Mouse (Mus musculus): ENCODE results near the gene Rspo4. TPM values are rescaled to one million over a fixed set of nuclear protein-coding genes. Genes with fewer than 3 reads are reported as not detected.

The Rspo4 gene
- polyA plus RNA-seq (2014; fragmentation: Nextera tagmentation; extraction: Ambion mirVana) = 0.39 and 0.46 TPM in 2 replicates

DNA sequence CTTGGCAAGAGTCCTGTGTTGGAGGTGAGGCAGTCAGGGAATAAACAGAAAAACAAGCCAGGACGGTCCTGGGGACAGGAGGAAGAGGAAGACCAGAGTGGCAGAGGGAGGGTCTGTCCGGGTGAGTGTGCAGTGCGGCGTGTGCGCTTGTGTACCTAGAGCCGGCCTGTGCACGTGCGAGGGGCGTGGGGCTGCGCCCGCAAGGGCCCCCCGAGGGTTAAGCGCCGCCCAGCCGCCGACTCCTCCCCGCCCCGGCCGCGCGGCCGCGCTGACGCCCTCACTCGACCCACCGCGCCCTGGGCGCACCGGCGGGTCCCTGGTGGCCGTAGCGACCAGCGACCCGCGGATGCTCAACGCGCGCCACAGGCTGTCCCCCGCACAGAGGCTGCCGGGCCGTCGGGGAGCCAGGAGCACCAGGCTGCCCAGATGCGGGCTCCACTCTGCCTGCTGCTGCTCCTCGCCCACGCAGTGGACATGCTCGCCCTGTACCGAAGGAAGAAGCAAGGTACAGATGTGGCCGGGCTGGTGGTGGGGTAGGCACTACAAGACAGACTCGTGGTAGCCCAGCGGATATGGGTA, at the start of gene Rspo4:
TSS of gene Rspo4 (plus strand) at position 280 of the 579 bp plus-strand sequence.
- ATAC-seq (ENCODE audit: low read depth) = 0 out of 2 replicates have a peak, but pooled peaks have one; percentile 49
- H3K27ac ChIP-seq (ENCODE audit: low read depth, low read length) = no peak within 1 kb of the TSS
- 2% methylated on average over 44 of the region's 50 CpGs for WGBS

GRCm38 (mm10) chr2:151815586-151815985, 27.1 kb upstream of the Rspo4 start:
- no peak overlapping the region for H3K4me2 ChIP-seq (ENCODE audit: low read depth, low read length)
- no peak for ATAC-seq (ENCODE audit: low read depth)
- H3K9me3 ChIP-seq (ENCODE audit: control insufficient read depth, low read length) = no peaks in the 10 kb centered on the region
- H3K36me3 ChIP-seq (ENCODE audit: control insufficient read depth, insufficient read depth, low read length) = no peaks in the 10 kb centered on the region
- no peak overlapping the region for H3K4me3 ChIP-seq (ENCODE audit: low read depth, low read length)
- no peak overlapping the region for H3K9ac ChIP-seq (replicated peaks; ENCODE audit: low read depth, low read length)
- H3K27me3 ChIP-seq (ENCODE audit: control insufficient read depth, insufficient read depth, low read length) = no peaks in the 10 kb centered on the region
- no peak overlapping the region for H3K27ac ChIP-seq (ENCODE audit: low read depth, low read length)
- H3K4me1 ChIP-seq (ENCODE audit: control insufficient read depth, insufficient read depth, low read length) = no peaks in the 10 kb centered on the region
- WGBS = 81% methylated on average over 4 of the region's 4 CpGs

More for the DNA sequence above, at the start of gene Rspo4:
- Histone ChIP-seq H3K36me3 (ENCODE audit: control insufficient read depth, insufficient read depth, low read length) (no peaks in the 10 kb centered on the region), H3K27me3 (ENCODE audit: control insufficient read depth, insufficient read depth, low read length) (peaks cover 19% of the 10 kb centered on the region), H3K9ac (replicated peaks; ENCODE audit: low read depth, low read length) (peak within 1 kb of the TSS; percentile 41), H3K4me2 (ENCODE audit: low read depth, low read length) (peak within 1 kb of the TSS; percentile 45), H3K4me3 (ENCODE audit: low read depth, low read length) (peak within 1 kb of the TSS; percentile 26), H3K9me3 (ENCODE audit: control insufficient read depth, low read length) (no peaks in the 10 kb centered on the region), H3K4me1 (ENCODE audit: control insufficient read depth, insufficient read depth, low read length) (no peaks in the 10 kb centered on the region)

DNA sequence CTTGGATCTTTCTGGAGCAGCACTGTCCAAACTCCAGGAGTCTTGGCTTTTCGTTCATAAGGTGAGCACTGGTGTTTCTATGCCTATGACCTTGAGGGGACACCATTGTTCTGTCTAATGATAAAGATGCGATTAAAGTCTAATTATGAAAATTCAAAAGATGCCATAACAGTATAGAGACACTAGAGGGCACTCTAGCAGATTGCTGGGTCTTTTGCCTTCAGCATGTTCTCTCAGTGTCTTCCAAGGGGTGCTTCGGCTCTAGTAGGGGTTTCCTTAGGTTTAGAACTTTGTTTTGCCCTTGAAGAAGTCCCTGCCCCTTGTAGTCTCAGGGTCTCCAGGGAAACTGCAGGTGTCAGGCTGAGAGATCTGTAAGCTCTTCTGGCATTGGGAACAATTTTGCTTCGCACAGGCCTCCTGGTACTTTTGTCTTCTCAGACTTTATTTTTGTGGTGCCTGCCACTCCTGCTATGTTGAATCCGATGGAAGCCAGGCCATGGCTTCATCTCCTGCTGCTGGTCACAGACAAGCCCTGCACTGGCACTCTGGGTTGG, 19.6 kb downstream of the Rspo4 start:
- no peak overlapping the region for H3K9ac ChIP-seq (replicated peaks; ENCODE audit: low read depth, low read length)
- H3K4me3 ChIP-seq (ENCODE audit: low read depth, low read length) = no peak overlapping the region
- H3K27ac ChIP-seq (ENCODE audit: low read depth, low read length) = no peak overlapping the region
- no peaks in the 10 kb centered on the region for H3K4me1 ChIP-seq (ENCODE audit: control insufficient read depth, insufficient read depth, low read length)
- no peaks in the 10 kb centered on the region for H3K36me3 ChIP-seq (ENCODE audit: control insufficient read depth, insufficient read depth, low read length)
- H3K9me3 ChIP-seq (ENCODE audit: control insufficient read depth, low read length) = no peaks in the 10 kb centered on the region
- 42% methylated on average over 5 of the region's 5 CpGs for WGBS
- H3K4me2 ChIP-seq (ENCODE audit: low read depth, low read length) = no peak overlapping the region
- no peak for ATAC-seq (ENCODE audit: low read depth)
- no peaks in the 10 kb centered on the region for H3K27me3 ChIP-seq (ENCODE audit: control insufficient read depth, insufficient read depth, low read length)

GRCm38 (mm10) chr2:151864941-151865340, 22.2 kb downstream of the Rspo4 start:
- no peaks in the 10 kb centered on the region for H3K36me3 ChIP-seq (ENCODE audit: control insufficient read depth, insufficient read depth, low read length)
- no peaks in the 10 kb centered on the region for H3K9me3 ChIP-seq (ENCODE audit: control insufficient read depth, low read length)
- H3K4me1 ChIP-seq (ENCODE audit: control insufficient read depth, insufficient read depth, low read length) = no peaks in the 10 kb centered on the region
- no peak overlapping the region for H3K27ac ChIP-seq (ENCODE audit: low read depth, low read length)
- no peak overlapping the region for H3K4me3 ChIP-seq (ENCODE audit: low read depth, low read length)
- no peak for ATAC-seq (ENCODE audit: low read depth)
- no peak overlapping the region for H3K9ac ChIP-seq (replicated peaks; ENCODE audit: low read depth, low read length)
- H3K4me2 ChIP-seq (ENCODE audit: low read depth, low read length) = no peak overlapping the region
- no peaks in the 10 kb centered on the region for H3K27me3 ChIP-seq (ENCODE audit: control insufficient read depth, insufficient read depth, low read length)
- WGBS = 90% methylated on average over 6 of the region's 6 CpGs

GRCm38 (mm10) chr2:151866487-151866886, 23.8 kb downstream of the Rspo4 start:
- H3K9me3 ChIP-seq (ENCODE audit: control insufficient read depth, low read length) = no peaks in the 10 kb centered on the region
- H3K27ac ChIP-seq (ENCODE audit: low read depth, low read length) = no peak overlapping the region
- no peaks in the 10 kb centered on the region for H3K36me3 ChIP-seq (ENCODE audit: control insufficient read depth, insufficient read depth, low read length)
- ATAC-seq (ENCODE audit: low read depth) = peak; percentile 65; the same call in 1 of the 2 replicates
- H3K4me2 ChIP-seq (ENCODE audit: low read depth, low read length) = no peak overlapping the region
- no peak overlapping the region for H3K4me3 ChIP-seq (ENCODE audit: low read depth, low read length)
- 38% methylated on average over 4 of the region's 4 CpGs for WGBS
- no peaks in the 10 kb centered on the region for H3K4me1 ChIP-seq (ENCODE audit: control insufficient read depth, insufficient read depth, low read length)
- H3K27me3 ChIP-seq (ENCODE audit: control insufficient read depth, insufficient read depth, low read length) = no peaks in the 10 kb centered on the region
- no peak overlapping the region for H3K9ac ChIP-seq (replicated peaks; ENCODE audit: low read depth, low read length)

DNA sequence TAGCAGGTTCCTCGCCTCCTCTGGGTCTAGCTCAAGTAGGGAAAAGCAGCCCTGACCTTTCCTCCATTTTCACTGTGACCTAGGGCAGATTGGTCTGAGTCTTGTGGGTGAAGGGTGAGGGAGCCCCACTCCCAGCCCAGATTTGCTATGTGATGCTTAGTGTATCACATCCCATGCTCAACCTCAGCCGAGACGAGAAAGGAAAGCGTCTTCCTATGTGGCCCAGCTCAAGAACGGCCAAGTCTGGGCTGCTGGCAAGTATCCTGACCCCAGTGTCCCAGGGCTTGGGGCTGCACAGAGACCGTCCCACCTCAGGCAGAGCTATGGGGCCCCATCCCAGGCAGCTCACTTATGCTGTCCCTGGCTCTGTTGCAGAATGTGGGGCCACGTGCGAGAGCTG, 25.5 kb downstream of the Rspo4 start:
- H3K9me3 ChIP-seq (ENCODE audit: control insufficient read depth, low read length) = no peaks in the 10 kb centered on the region
- H3K4me1 ChIP-seq (ENCODE audit: control insufficient read depth, insufficient read depth, low read length) = no peaks in the 10 kb centered on the region
- no peak overlapping the region for H3K27ac ChIP-seq (ENCODE audit: low read depth, low read length)
- no peak overlapping the region for H3K4me2 ChIP-seq (ENCODE audit: low read depth, low read length)
- no peaks in the 10 kb centered on the region for H3K36me3 ChIP-seq (ENCODE audit: control insufficient read depth, insufficient read depth, low read length)
- no peaks in the 10 kb centered on the region for H3K27me3 ChIP-seq (ENCODE audit: control insufficient read depth, insufficient read depth, low read length)
- H3K9ac ChIP-seq (replicated peaks; ENCODE audit: low read depth, low read length) = no peak overlapping the region
- WGBS = 88% methylated on average over 8 of the region's 8 CpGs
- no peak for ATAC-seq (ENCODE audit: low read depth)
- H3K4me3 ChIP-seq (ENCODE audit: low read depth, low read length) = no peak overlapping the region

- no peak overlapping the region for H3K4me2 ChIP-seq (ENCODE audit: low read depth, low read length)
- H3K9me3 ChIP-seq (ENCODE audit: control insufficient read depth, low read length) = no peaks in the 10 kb centered on the region
- ATAC-seq (ENCODE audit: low read depth) = no peak
- no peaks in the 10 kb centered on the region for H3K4me1 ChIP-seq (ENCODE audit: control insufficient read depth, insufficient read depth, low read length)
- no peak overlapping the region for H3K4me3 ChIP-seq (ENCODE audit: low read depth, low read length)
- no peak overlapping the region for H3K27ac ChIP-seq (ENCODE audit: low read depth, low read length)
- H3K9ac ChIP-seq (replicated peaks; ENCODE audit: low read depth, low read length) = no peak overlapping the region
- no peaks in the 10 kb centered on the region for H3K27me3 ChIP-seq (ENCODE audit: control insufficient read depth, insufficient read depth, low read length)
- no peaks in the 10 kb centered on the region for H3K36me3 ChIP-seq (ENCODE audit: control insufficient read depth, insufficient read depth, low read length)
Observed at GRCm38 (mm10) chr2:151874551-151874950, 31.8 kb downstream of the Rspo4 start.

DNA sequence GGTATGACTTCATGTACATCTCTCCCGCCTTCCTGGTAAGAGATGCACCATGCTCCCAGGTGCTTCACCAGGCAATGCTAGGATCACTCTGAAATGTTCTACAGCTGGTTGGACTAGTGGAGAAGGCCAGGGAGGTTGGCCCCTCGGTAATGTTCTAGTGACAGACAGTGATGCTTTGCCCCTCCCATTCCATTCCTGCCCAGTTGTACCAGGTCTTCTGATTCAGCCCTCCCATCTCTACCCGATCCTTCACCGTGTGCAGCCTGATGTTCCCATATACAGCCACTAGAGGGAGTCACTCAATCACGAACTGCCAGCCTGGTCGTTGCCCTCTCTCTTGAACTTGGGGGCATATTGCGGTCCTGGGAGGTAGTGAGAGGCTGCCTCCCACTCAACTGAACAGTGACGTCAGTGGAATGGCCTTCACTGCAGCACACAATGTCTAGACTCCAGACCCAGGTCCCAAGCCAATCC, 33.3 kb downstream of the Rspo4 start:
- Histone ChIP-seq H3K4me3 (ENCODE audit: low read depth, low read length) (no peak overlapping the region), H3K4me1 (ENCODE audit: control insufficient read depth, insufficient read depth, low read length) (no peaks in the 10 kb centered on the region), H3K9ac (replicated peaks; ENCODE audit: low read depth, low read length) (no peak overlapping the region), H3K27ac (ENCODE audit: low read depth, low read length) (no peak overlapping the region), H3K36me3 (ENCODE audit: control insufficient read depth, insufficient read depth, low read length) (no peaks in the 10 kb centered on the region), H3K9me3 (ENCODE audit: control insufficient read depth, low read length) (no peaks in the 10 kb centered on the region), H3K27me3 (ENCODE audit: control insufficient read depth, insufficient read depth, low read length) (no peaks in the 10 kb centered on the region), H3K4me2 (ENCODE audit: low read depth, low read length) (no peak overlapping the region)
- 14% methylated on average over 8 of the region's 8 CpGs for WGBS
- ATAC-seq (ENCODE audit: low read depth) = peak; percentile 74; the same call in 1 of the 2 replicates

DNA sequence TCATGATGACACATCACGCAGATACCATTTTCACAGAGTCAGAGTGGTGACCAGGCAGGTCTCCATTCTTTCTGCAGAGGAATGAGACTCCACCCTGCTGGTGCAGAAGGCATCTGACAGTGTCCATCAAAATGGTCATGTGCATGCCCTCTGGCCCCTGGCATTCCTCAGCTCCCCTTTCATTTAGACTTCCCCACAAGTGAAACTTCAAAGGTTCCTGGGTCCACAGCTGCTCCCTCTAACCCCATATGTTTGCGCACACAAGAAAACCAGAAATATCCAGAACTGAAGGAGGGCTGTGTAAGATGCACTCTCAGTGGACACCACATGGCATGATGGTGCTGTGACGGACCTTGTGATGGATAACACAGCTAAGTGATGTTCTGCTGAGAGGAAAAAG, 35.9 kb downstream of the Rspo4 start:
- Histone ChIP-seq H3K9ac (replicated peaks; ENCODE audit: low read depth, low read length) (no peak overlapping the region), H3K4me3 (ENCODE audit: low read depth, low read length) (no peak overlapping the region), H3K4me2 (ENCODE audit: low read depth, low read length) (no peak overlapping the region), H3K27me3 (ENCODE audit: control insufficient read depth, insufficient read depth, low read length) (no peaks in the 10 kb centered on the region), H3K4me1 (ENCODE audit: control insufficient read depth, insufficient read depth, low read length) (no peaks in the 10 kb centered on the region), H3K27ac (ENCODE audit: low read depth, low read length) (no peak overlapping the region), H3K36me3 (ENCODE audit: control insufficient read depth, insufficient read depth, low read length) (no peaks in the 10 kb centered on the region), H3K9me3 (ENCODE audit: control insufficient read depth, low read length) (no peaks in the 10 kb centered on the region)
- WGBS = 78% methylated on average over 3 of the region's 3 CpGs
- no peak for ATAC-seq (ENCODE audit: low read depth)
